Mouse (Mus musculus) layer of hippocampus, adult 9-11 months (tissue): ENCODE results near the gene Galnt15.

Experiments
- DNase-seq: peaks from one replicate; pipeline ENCODE4 v3.0.0; 2022

Gene Galnt15

GRCm38 (mm10) chr14:32093018-32093417, 64.2 kb downstream of the Galnt15 start:
- no peak for DNase-seq

DNA sequence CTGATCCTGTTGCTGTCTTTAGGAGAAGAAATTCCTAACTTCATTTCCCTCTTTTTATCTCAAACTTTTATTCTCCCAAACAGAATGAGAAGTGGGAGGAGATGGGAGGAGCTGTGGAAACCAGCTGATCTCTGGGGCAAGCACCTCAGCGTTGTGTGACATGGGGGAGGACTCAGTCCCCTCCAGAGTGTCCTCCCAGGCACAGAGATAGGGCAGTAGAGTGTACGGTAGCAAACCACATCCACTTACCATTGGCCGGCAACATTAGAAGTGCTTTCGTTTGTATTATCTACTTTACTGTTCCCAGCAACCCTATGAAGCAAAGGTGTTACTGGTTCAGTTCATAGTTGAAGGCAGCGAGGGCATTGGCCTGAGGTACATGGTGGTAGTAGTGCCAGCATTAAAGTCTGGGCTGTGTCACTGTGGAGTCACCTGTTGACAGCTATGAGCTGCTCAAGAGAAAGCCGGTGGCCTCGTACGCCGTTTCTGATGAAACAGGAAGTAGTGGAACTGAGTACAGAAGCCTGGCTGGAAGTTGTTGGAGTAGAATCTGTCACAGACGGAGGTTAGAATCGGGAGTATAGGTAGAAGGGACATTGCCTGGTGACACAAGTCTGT, 64.8 kb downstream of the Galnt15 start:
- DNase-seq: no peak

GRCm38 (mm10) chr14:32095646-32096045, 66.9 kb downstream of the Galnt15 start:
- no peak for DNase-seq

- DNase-seq: no peak
These were observed 68.0 kb downstream of the Galnt15 start for GRCm38 (mm10) chr14:32096740-32097139.

DNA sequence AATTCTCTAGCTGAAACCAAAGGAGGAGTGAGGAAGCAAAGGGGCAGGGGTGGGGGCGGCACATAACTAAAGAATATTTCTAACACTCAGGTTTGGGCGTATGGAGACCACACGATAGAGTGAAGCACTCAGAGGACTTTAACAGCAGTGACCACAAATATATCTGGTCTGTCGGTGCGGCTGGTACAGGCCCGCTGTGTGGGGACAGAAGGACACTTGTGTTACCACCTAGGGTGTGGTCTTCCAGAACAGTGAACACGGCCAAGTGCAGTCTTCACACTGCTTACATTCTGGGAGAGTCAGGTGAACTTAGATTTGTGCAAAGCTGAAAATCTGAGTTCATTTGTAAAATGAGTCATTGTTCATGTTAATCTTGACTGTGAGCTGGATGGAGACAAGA, 68.9 kb downstream of the Galnt15 start:
- DNase-seq: no peak

DNA sequence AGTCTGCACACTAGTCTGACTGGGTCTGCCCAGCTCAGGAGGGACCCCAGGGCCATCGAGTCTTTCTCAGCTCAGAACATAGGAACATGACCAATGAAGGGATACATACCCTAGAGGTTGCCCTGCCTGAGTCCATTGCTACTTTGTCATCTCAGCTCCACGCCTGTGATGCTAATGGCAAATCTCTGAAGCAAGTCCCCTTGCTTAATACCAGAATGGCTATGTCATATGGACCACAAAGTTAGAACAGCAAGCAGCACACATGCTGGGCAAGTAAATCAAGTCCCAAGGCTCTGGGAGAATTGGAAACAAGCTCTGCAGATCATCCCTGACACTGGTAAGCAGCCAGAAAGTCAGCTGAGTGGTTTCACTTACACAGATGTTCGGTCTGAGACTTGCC, 70.2 kb downstream of the Galnt15 start:
- no peak for DNase-seq

- peak; percentile 47 for DNase-seq
These were observed 74.8 kb downstream of the Galnt15 start for GRCm38 (mm10) chr14:32103556-32103955.

DNA sequence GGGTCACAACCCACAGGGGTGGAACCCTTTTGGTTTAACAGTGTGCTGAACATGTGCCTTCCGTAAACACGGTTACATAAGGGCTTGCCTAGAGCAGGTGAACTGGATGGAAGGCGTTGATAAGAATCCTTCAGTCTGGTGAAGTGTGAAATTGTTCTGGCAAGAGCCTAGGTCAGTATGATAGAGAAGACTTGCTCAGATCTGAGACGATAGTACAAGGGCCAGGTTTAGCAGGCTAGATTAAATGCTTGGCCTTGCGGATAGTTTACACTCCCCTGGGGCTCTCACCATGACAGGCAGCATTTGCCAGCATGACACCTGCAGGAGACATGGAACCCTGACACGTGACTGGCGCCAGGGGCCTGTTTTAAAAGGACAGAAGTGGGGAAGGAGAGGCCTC, 76.9 kb downstream of the Galnt15 start:
- no peak for DNase-seq

GRCm38 (mm10) chr14:32106911-32107310, 78.1 kb downstream of the Galnt15 start:
- DNase-seq: no peak
